ENCODE assay signal across 19 mouse cellular contexts in genomic region chr14:111283681-111284461, GRCm38 (mm10).
DNase-seq lines count a peak whose midpoint lies in the region; ATAC-seq lines count a peak whose summit lies in the region.
"Had no signal": no experiment of that assay in that cellular context is flagged by ENCODE, and none has a peak within 500 bp of the region (broad histone marks: within the 10 kb centered on the region; RNA-seq: fewer than 3 reads in every experiment).

No protein-coding gene starts in this region.

- 65% methylated on average over 10 of the region's 10 CpGs for WGBS in midbrain, embryonic 12.5 days
- WGBS in heart, embryonic 12.5 days: 80% methylated on average over 10 of the region's 10 CpGs

- no peaks in the 10 kb centered on the region for H3K36me3 ChIP-seq in midbrain, embryonic 12.5 days
- H3K36me3 ChIP-seq in heart, embryonic 12.5 days: no peaks in the 10 kb centered on the region
- H3K36me3 ChIP-seq: heart, embryonic 13.5 days; liver, embryonic 12.5 days had no signal

- H3K4me1 ChIP-seq in midbrain, embryonic 12.5 days: no peaks in the 10 kb centered on the region
- no peaks in the 10 kb centered on the region for H3K4me1 ChIP-seq in heart, embryonic 12.5 days (replicated peaks)
- H3K4me1 ChIP-seq: heart, embryonic 13.5 days; liver, embryonic 12.5 days had no signal

- no peaks in the 10 kb centered on the region for H3K27me3 ChIP-seq in midbrain, embryonic 12.5 days
- no peaks in the 10 kb centered on the region for H3K27me3 ChIP-seq in heart, embryonic 12.5 days (replicated peaks)
- H3K27me3 ChIP-seq: CH12.LX; heart, embryonic 13.5 days; liver, embryonic 12.5 days had no signal

- peak; percentile 69; the same call in 1 of the 2 replicates for ATAC-seq in midbrain, embryonic 12.5 days (ENCODE audit: low FRiP score, low read depth)
- no peak for ATAC-seq in heart, embryonic 12.5 days (ENCODE audit: insufficient number of reproducible peaks, low FRiP score)
- ATAC-seq: activated CD4-positive, CD25-positive, alpha-beta regulatory T cell, adult 4 months; intestine, embryonic 16.5 days; liver, embryonic 12.5 days had no signal

- no peaks in the 10 kb centered on the region for H3K9me3 ChIP-seq in midbrain, embryonic 12.5 days
- H3K9me3 ChIP-seq in heart, embryonic 12.5 days (replicated peaks): no peaks in the 10 kb centered on the region
- H3K9me3 ChIP-seq: heart, embryonic 13.5 days; liver, embryonic 12.5 days had no signal

- no peak overlapping the region for H3K9ac ChIP-seq in midbrain, embryonic 12.5 days (replicated peaks)
- no peak overlapping the region for H3K9ac ChIP-seq in heart, embryonic 12.5 days
- H3K9ac ChIP-seq: heart, embryonic 13.5 days; liver, embryonic 12.5 days; lung, embryonic 14.5 days had no signal

- H3K4me3 ChIP-seq in midbrain, embryonic 12.5 days: no peak overlapping the region
- no peak overlapping the region for H3K4me3 ChIP-seq in heart, embryonic 12.5 days
- H3K4me3 ChIP-seq: heart, embryonic 13.5 days; layer of hippocampus, adult 2 months; liver, embryonic 12.5 days had no signal

- H3K27ac ChIP-seq in midbrain, embryonic 12.5 days (replicated peaks): no peak overlapping the region
- H3K27ac ChIP-seq in heart, embryonic 12.5 days (ENCODE audit: poor library complexity, severe bottlenecking): no peak overlapping the region
- H3K27ac ChIP-seq: heart, embryonic 13.5 days; layer of hippocampus, adult 2 months; liver, embryonic 12.5 days; macrophage had no signal

- H3K4me2 ChIP-seq in midbrain, embryonic 12.5 days (replicated peaks): no peak overlapping the region
- H3K4me2 ChIP-seq in heart, embryonic 12.5 days: no peak overlapping the region
- H3K4me2 ChIP-seq: heart, embryonic 13.5 days; liver, embryonic 12.5 days; lung, embryonic 14.5 days had no signal

- peak; percentile 6 to 10 for DNase-seq in cerebellum, postnatal 36 days
- no peak for DNase-seq in cerebellum, adult 18-20 months
- peak; percentile 10 for DNase-seq in retina, postnatal 1 day
- no peak for DNase-seq in retina, embryonic 14.5 days (ENCODE audit: low spot score)
- no peak for DNase-seq in thymus, postnatal 10 days (ENCODE audit: low spot score in 2 of 2)
- DNase-seq: adrenal gland, postnatal 25 days; heart, postnatal 36 days; lung, embryonic 14.5 days; right cerebral cortex, postnatal 4 days; thymus, postnatal 25 days had no signal

Comparison
In these comparisons a context has a peak if more than half of its experiments do, and no peak if none do; other contexts are left out.
1. DNase-seq: peak in cerebellum, postnatal 36 days (2 of 2) and retina, postnatal 1 day (single experiment); none in cerebellum, adult 18-20 months (0 of 2), retina, embryonic 14.5 days (single experiment) and thymus, postnatal 10 days (0 of 2).